Mouse (Mus musculus) thymus, adult 2 months (tissue): Measurements from ENCODE around the gene Ublcp1.

Source experiments
- CTCF ChIP-seq: fragments of 200-500 bp; IDR thresholded peaks from 2 replicates; pipeline ENCODE4 v1.5.1; 2012; ENCODE audit warnings: mild to moderate bottlenecking, control low read depth, low read length, moderate library complexity, borderline replicate concordance; ENCODE audit not compliant: control insufficient read depth, poor library complexity, insufficient read depth; ENCODE audit errors: extremely low read depth
- POLR2A ChIP-seq: fragments of 200-500 bp; IDR thresholded peaks from 2 replicates; pipeline ENCODE4 v1.6.1; 2012; ENCODE audit warnings: mild to moderate bottlenecking, low read length, control low read depth, moderate library complexity; ENCODE audit not compliant: control insufficient read depth, poor library complexity, insufficient read depth; ENCODE audit errors: extremely low read depth

GRCm38 (mm10) chr11:44471337-44471995, 1.2 kb upstream of the Ublcp1 start:
- TF ChIP-seq CTCF = no peak
- TF ChIP-seq POLR2A = no peak
